Mouse (Mus musculus) splenic B cell, adult 2 months (primary cell): Measurements from ENCODE around the gene Mrps6.

Experiments used
- DNase-seq: peaks from one replicate; pipeline ENCODE4 v3.0.0-alpha.2; 2011; ENCODE audit warnings: low read depth, low spot score
- H3K27me3 ChIP-seq: 2 replicates; pipeline ENCODE4 v1.6.1; 2012; ENCODE audit warnings: mild to moderate bottlenecking, low read length, moderate library complexity, mixed read lengths; ENCODE audit not compliant: control insufficient read depth, poor library complexity, insufficient read depth, severe bottlenecking
- H3K36me3 ChIP-seq: 2 replicates; pipeline ENCODE4 v1.6.1; 2012; ENCODE audit warnings: mild to moderate bottlenecking, low read length, moderate library complexity, mixed read lengths; ENCODE audit not compliant: control insufficient read depth, poor library complexity, insufficient read depth, severe bottlenecking

The Mrps6 gene

GRCm38 (mm10) chr16:92057852-92058643, at the start of gene Mrps6, which contains the start of the genes Gm49711 and Slc5a3:
TSS of gene Mrps6 (plus strand) at chr16:92058270.
TSS of gene Gm49711 (plus strand) at chr16:92058316.
TSS of gene Slc5a3 (plus strand) at chr16:92058322.
- H3K27me3 ChIP-seq: no peaks in the 10 kb centered on the region
- DNase-seq: peak; percentile 90
- no peaks in the 10 kb centered on the region for H3K36me3 ChIP-seq

DNA sequence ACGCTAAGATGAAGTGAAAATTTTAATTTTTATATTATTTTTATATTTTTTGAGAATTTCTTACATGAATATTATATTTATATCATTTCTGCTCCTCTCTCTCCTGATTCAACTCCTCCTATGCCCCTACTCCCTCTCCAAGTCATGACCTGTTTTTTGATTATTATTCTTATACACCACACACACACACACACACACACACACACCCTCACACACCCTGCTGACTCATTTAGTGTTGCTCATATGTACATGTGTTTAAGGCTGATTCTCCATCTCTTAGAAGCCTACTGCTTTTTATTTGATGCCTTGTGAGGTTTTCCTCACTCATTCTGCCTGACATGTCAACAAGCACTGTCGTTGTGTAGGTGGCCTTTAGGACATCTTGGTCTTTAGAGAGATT, 48.5 kb upstream of the Mrps6 start:
- no peaks in the 10 kb centered on the region for H3K27me3 ChIP-seq
- no peaks in the 10 kb centered on the region for H3K36me3 ChIP-seq
- no peak for DNase-seq

- H3K27me3 ChIP-seq: no peaks in the 10 kb centered on the region
- DNase-seq: no peak
- no peaks in the 10 kb centered on the region for H3K36me3 ChIP-seq
Measured at GRCm38 (mm10) chr16:92016792-92017191, 41.3 kb upstream of the Mrps6 start.

DNA sequence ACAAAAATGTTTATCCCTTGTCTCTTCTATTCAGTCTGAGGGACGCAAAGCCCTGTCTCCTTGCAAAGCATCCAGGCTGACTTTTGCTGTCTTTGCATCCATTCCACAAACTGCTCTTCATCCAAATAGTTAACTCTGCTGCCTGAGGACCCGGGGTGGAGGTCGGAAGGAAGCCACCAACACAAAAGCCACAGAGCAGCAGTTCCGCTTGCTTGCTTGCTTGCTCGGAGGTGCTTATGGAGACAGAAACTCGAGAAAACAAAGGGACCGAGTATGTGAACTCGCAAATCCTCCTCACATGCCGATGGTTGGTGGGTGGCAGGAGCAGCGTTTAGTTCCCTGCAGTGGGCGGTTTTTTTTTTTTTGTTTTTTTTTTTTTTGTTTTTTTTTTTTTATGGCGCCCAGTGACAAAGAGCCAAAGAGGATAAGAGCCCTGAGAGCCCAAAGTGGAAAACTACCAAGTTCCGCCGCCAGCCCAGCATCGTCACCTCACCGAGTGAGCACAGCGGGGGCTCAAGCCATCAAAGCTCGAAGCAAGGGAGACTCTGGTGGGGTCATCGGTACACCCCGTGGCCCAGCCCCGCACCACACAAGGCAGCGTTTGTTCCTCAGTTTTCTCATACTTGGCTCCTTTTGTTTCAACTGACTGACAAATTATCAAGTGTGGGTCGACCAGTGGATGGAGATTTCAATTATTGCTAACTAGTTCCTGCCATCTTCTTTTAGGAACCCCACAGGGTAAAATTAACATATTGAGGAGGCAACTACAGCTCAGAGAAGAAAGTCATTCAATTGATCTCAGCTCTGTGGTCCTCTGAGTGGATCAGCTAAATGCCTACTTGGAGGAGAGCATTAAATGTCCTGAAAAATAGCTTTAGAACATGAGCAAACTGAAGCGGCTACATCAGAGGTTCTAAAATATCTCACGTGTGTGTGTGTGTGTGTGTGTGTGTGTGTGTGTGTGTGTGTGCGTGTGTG, 38.6 kb upstream of the Mrps6 start:
- Histone ChIP-seq H3K27me3 (no peaks in the 10 kb centered on the region), H3K36me3 (no peaks in the 10 kb centered on the region)
- DNase-seq: peak; percentile 35

DNA sequence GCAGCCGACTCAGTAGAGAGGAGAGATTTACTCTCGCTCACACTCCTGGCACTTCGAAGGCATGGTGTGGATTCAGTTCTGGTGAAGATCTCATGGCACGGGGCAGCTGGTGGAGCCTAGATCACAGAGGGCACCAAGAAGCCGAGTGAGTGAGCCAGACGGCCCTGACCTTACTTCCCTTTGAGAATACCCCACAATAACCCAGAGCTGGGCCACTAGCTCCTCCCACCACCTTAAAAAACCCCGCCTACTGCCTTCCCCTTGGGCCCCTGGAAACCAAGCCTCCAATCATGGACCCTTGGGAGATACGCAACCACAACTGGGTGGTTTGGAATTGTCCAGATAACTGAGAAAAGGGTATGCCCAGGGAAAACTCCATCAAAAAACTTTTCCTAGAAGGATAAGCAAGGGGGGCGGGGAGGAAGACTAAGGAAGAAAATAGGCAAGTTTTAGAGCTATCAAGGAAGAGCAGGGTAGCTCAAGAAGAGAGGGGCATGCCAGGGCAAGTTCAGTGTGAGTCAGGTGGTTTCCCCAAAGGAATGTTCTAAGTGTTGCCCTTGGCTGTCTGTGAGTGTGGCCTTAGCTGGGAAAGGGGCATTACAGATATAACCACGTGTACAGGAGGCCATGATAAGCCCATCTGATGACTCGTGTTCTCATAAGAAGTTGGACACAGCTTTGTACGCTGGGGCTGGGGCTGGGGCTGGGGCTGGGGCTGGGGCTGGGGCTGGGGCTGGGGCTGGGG, 36.2 kb upstream of the Mrps6 start:
- Histone ChIP-seq H3K36me3 (no peaks in the 10 kb centered on the region), H3K27me3 (no peaks in the 10 kb centered on the region)
- no peak for DNase-seq

DNA sequence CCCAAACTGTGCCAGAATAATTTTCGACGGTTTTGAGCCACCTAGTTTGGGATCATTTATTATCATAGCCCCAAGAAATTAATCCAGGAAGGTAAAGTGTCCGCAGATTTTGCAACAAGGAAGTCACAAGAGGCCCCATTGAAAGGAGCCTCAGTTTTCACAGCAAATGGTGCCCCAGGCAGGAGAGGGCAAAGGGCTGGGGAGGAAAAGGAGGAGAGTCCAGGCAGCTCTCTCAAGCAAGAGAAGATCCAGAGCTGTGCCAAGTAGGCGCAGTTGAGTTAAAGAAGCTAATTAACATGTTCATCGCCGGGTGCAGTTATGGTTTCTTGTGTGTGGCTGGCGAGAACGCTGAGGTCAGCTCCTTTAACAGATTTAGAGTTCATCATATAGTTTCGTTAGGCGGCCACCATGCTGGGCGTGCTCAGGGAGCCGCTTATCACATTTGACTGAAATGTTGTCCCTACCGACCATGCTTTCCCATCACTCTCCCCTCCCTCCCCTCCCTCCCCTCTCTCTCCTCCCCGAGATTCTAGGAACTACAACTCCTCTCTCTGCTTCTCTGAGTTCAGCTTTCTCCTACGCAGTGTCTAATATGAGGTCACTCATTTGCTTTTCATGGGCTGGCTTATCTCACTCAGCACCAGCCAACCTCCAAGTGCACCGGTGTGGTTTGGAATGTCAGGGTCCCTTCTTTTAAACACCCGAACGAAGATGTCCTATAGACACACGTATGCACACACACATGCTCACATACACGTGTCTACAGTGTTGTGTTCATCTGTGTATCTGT, 35.4 kb upstream of the Mrps6 start:
- no peaks in the 10 kb centered on the region for H3K27me3 ChIP-seq
- DNase-seq: no peak
- H3K36me3 ChIP-seq: no peaks in the 10 kb centered on the region

GRCm38 (mm10) chr16:92033286-92033685, 24.8 kb upstream of the Mrps6 start:
- no peaks in the 10 kb centered on the region for H3K36me3 ChIP-seq
- no peaks in the 10 kb centered on the region; the same call in 1 of the 2 replicates for H3K27me3 ChIP-seq
- no peak for DNase-seq

DNA sequence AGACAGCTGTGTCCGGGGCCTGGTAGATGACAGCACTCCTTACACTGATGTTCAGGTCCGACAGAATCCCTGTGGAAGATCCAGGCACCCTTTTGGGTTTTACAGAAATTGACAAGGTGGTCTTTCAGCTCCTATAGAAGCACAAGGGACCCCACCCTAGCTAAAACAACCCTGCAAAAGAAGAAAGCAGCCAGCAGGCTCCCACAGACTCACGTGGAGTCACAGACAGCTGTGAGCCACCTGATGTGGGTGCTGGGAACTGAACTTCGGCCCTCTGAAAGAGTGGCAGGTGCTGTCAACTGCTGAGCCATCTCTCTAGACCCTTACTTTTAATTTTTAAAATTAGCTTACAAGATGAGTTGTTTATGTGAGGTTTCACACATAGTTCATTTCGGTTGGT, 23.4 kb upstream of the Mrps6 start:
- no peaks in the 10 kb centered on the region for H3K36me3 ChIP-seq
- no peak for DNase-seq
- no peaks in the 10 kb centered on the region for H3K27me3 ChIP-seq

DNA sequence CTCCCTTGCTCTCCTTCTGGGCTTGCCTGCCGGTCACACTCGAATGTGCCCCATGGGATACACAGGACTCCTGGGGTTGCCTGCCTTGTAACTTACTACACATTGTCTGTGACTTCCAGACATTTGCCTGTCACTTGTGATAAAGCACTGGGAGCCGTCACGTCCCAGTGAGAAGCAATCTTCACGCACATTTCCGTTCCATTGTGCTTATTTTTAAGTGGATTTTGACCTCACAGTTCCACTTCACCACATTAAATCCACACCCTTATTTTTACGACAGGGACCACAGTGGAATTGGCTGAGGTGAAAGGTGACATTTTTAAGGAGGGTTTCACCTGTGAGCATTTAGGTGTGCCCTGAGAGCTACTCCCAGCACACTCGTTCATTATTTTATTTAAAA, 21.4 kb upstream of the Mrps6 start:
- Histone ChIP-seq H3K27me3 (no peaks in the 10 kb centered on the region), H3K36me3 (no peaks in the 10 kb centered on the region)
- DNase-seq: no peak

DNA sequence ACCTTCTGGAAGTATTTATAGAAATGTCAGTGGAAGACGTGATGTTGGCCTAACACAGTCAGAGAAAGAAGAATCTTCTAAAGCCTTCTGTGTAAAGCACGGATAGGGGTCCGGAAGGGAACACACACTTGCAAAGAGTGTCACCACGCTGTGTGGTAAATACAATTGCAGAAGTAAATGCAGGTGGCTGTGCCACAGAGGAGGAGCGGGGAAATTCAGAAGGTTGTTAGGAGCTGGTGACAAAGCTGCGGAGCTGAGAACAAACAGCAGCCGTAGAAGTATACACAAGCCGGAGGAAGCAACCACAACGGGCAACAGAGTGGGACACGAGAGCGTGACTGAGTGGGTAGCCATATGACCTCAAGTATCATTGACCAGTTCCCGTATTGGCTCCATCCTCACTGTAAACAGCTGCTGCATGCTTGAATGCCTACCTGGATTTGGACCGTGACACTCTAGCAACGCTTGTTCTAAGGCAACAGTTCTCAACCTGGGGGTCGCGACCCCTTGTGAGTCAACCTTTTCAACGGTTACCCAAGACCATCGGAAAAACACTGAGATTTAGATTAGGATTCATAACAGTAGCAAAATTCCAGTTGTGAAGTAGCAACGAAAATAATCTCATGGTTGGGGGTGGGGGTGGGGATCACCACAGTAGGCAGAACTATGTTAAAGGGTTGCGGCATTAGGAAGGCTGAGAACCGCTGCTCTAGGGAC, 20.0 kb upstream of the Mrps6 start:
- DNase-seq: peak; percentile 68
- Histone ChIP-seq H3K36me3 (no peaks in the 10 kb centered on the region), H3K27me3 (no peaks in the 10 kb centered on the region)

DNA sequence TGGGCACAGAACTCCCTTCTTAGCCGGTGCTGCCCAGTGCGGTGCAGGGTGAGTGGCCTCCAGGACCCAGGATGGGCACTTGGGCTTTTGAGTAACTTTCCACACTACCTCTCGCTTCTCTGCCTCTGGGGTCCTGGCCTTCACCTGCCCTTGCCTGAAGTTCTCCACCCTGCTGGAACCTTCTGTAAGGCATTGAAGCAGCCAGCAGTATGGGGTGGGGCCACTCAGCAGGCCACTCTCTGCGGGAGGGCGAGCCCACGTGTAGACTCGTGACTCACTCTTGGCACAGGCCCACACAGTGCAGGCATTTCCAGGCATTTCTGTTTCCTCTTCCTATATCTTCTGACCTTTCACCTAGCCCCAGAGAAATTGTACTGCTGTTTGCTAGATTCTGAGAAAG, 18.6 kb upstream of the Mrps6 start:
- DNase-seq: no peak
- no peaks in the 10 kb centered on the region for H3K36me3 ChIP-seq

GRCm38 (mm10) chr16:92039966-92040365, 18.1 kb upstream of the Mrps6 start:
- H3K36me3 ChIP-seq: no peaks in the 10 kb centered on the region
- DNase-seq: no peak
- no peaks in the 10 kb centered on the region for H3K27me3 ChIP-seq

More for the DNA sequence above, 18.6 kb upstream of the Mrps6 start:
- no peaks in the 10 kb centered on the region for H3K27me3 ChIP-seq

DNA sequence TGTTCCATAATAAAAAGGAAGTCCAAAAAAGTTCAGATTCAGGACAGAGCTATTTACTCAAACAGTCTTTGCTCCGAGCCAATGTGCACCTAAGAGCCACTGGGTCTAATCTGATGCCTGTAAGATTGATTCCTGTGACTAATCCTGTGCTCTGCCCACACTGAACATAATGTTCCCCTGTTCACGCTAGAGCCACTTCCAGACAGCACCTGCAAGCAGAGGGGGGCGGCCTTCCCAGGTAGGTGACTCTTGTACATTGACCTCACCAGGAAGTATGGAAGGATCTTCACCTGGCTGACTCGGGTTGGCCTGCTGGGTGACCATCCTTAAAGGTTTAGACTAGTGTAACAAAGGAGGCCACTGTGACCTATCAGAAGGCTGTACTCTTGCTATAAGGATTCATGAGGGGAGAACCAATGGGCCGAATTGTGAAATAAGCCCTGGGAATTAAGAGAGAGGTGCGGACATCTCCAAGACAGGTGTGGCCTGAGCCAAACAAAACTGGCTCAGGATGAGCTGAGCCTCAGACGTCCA, 6.2 kb upstream of the Mrps6 start:
- H3K36me3 ChIP-seq: no peaks in the 10 kb centered on the region
- no peak for DNase-seq

More for the DNA sequence above, 6.2 kb upstream of the Mrps6 start:
- no peaks in the 10 kb centered on the region for H3K27me3 ChIP-seq
